Mouse (Mus musculus) layer of hippocampus, adult 8-10 months (tissue): Measurements from ENCODE around the gene Lmo1. TPM values are rescaled to one million over a fixed set of nuclear protein-coding genes. Genes with fewer than 3 reads are reported as not detected.

Experiments
- DNase-seq, 2 experiments: peaks; one replicate each; pipeline ENCODE4 v3.0.0; 2022; ENCODE audit warnings: low spot score in 2 of 2
- total RNA-seq, 4 experiments: library from RNA; stranded (reverse); gene quantifications; 2 replicates each; pipeline ENCODE4 v1.2.4; 2022

The Lmo1 gene
- total RNA-seq, result 10 to 100 TPM; 45.2 to 56.5 (median 52.2) TPM

DNA sequence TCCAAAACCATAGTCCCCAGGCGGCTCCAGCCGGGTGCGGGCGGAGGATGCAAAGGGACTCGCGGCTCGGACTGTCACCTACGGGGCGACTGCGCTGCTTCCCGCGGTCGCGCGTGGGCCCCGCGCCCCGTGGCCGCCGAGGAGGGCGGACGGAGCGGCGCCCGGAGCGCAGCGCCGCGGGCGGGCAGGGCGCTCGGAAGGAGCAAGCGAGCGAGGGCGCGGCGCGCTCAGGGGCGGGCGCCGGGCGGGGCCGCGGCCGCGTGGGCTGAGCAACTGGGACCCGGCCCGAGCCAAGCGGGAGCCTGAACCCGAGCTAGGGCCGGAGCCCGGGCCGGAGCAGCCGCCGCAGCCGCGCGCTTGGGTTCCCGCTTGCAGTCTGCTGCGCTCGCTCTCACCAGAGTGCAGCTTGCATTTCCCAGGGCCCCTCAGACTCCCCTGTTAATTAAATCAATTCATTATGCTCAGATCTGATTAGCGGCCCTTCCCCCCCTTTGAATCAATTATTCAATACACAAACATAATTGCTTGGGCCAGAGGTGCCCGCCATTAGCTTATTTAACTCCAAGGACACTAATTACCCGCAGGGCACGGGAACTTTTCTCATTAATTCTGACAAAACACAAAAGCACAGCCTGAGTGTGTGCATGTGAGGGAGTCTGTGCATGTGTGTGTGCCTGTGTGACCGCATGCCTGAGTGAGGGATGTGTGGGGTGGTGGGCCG lies at the start of gene Lmo1:
Gene Lmo1, minus strand, starts transcription at position 259 of the 721 bp plus-strand sequence.
- no peak for DNase-seq

GRCm38 (mm10) chr7:109221716-109222110 lies 46.7 kb upstream of the Lmo1 start:
- no peak for DNase-seq

DNA sequence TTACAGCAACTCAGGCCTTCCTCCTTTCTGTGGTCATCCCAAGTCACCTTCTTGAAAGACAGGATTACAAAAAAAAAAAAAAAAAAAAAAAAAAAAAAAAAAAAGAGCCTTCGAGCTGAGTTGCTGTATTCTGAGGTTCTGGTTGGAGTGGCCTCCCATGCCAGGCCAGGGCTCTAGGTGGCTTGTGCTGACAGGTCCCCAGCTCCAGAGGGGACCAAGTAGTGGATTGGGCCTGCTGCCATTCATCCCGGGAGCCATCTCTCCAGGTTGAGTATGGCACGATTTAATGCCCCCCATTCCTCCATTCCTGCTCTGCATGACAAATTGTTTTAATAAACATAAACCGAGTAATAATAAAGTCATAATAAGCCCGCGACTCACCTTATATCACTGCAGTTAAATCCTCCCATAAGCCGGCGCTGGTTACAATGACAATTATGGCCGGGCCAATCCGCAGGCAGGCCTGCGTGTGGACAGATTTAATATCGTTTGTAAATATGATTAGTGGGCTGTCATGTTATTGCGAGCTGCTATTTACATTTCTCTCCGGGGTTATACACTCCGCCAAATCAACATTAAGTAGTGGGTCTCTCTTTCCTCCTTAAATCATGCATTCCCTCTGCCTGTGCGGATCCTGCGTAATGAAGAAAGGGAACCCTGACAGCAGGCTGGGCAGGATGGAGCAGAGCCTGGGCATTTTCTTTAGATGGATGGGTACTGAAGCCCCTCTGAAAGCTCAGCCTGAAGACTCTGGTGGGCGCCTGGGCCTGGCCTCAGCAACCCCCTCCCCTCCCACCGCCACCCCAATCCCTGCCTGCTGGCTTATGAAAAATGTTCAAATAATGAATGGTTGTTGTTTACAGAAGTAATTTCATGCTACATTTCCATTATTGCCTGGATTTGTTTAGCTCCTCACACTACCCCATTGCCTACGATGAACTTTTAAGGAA lies 46.0 kb upstream of the Lmo1 start:
- no peak for DNase-seq

- DNase-seq, result no peak
Observed at GRCm38 (mm10) chr7:109220026-109220425, 45.0 kb upstream of the Lmo1 start.

DNA sequence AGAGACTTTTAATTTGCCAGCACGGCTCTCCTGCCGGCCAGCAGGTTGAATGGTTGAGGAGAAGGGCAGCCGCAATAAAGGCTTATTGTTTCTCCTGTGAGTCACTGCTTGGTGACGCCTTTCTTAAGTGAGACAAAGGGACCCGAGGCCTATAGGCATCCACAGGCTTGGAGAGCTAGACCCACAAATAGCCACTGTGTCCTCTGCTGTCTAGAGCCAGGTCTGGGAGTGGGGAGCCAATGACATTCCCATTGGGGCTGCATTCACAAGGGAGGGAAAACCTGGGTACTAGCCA lies 43.9 kb upstream of the Lmo1 start:
- no peak for DNase-seq

DNA sequence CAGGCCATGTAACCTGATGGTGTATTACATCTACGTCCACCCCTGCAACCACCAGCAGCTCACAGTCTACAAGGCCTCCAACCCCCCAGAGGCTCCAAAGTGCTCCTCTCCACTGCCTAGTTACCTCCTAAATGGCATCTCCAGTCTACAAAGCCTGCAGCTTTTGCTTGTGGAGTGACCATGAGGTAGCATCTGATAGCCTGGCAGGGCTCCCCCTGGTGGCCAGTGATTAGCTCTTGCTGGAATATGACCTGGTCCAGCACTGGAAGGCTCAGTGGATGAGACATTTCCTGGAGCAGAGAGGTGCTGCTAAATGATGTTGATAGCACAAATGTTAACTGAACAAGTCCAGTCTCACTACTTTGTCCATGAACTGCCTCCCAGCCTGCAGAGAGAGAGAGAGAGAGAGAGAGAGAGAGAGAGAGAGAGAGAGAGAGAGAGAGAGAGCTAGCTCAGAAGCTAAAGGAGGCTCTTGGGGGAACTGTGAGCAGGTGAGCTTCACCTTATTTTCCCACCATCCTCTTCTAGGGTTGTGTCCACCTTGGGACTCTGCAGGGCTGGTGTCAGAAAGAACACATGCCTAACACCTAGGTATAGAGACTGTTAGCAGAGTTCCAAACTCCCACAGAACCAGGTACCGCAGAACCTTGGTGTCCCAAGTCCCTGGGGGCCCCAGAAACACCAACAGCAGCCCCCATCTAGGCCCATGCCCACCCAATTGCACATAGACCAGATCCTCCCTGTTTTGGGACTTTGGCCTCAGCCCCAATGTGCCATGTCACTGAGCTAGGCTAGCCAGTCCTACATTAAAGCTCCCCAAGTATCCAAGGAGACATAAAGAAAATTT lies 43.3 kb upstream of the Lmo1 start:
- DNase-seq, result peak; percentile 54 to 81

GRCm38 (mm10) chr7:109209804-109210203 lies 34.8 kb upstream of the Lmo1 start:
- no peak for DNase-seq

GRCm38 (mm10) chr7:109207811-109208210 lies 32.8 kb upstream of the Lmo1 start:
- DNase-seq, result no peak

GRCm38 (mm10) chr7:109206358-109206757 lies 31.4 kb upstream of the Lmo1 start:
- DNase-seq, result no peak

GRCm38 (mm10) chr7:109203140-109203539 lies 28.1 kb upstream of the Lmo1 start:
- DNase-seq, result no peak

DNA sequence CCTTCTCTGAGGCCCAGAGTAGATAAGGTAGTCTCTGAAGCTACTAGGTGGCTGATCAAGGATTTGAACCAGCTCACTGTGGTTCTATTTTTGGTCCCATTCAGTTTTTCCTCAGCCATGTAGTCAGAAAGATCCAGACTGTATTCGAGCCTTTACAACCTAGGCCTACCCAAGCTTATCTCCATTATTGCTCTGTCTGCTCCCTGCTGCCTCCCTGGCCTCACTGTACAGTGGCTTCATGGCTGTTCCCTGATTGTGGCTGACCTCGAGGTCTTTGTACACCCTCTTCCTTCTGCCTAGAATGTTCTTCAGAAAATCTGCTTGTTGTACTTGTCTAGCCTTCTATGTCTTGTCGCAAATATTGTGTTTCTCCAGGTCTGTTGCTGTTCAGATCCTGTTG lies 25.6 kb upstream of the Lmo1 start:
- no peak for DNase-seq

GRCm38 (mm10) chr7:109197161-109197650 lies 22.2 kb upstream of the Lmo1 start:
- no peak for DNase-seq

- DNase-seq, result no peak
Observed at GRCm38 (mm10) chr7:109196399-109197082, 21.5 kb upstream of the Lmo1 start.

- no peak for DNase-seq
Observed at GRCm38 (mm10) chr7:109195982-109196381, 21.0 kb upstream of the Lmo1 start.

DNA sequence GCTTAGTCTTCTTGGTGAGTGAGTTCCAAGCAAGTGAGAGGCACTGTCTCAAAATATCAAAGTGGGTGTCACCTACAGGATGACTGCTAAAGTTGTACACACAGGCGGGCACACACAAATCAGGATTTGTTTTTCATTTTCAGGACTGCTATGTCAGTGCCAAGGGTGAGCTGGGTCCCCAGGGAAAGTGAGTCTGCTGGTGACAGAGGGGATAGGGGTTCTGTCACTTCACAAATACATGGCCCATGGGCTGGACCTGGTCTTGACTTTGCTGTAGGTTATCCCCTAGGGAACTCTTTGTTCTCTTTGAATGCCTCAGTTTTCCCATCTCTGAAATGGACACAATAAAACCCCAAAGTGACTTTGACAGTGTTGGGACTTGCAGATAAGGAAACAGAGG lies 19.8 kb upstream of the Lmo1 start:
- no peak for DNase-seq

- peak; percentile 57 to 60 for DNase-seq
Observed at GRCm38 (mm10) chr7:109187244-109188035, 12.4 kb upstream of the Lmo1 start.

DNA sequence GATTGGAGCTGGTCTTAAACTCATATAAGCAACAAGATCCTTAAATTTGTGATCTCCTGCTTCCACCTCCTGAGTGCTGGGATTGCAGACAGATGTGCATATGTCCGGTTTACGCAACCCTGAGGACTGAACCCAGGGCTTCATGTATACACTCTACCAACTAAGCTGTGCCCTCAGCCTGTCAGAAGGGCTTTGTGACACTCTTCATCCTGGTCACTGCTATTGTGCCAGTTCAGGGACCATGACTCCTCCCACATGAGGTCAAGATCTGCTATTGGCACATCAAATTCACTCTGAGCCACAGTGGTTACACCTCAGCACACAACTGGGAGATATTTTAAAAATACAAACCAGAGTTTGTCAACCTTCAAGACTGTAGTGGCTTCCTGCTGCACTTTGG lies 11.0 kb upstream of the Lmo1 start:
- DNase-seq, result no peak

- DNase-seq, result no peak
Observed at GRCm38 (mm10) chr7:109185564-109185963, 10.6 kb upstream of the Lmo1 start.

- DNase-seq, result no peak
Observed at GRCm38 (mm10) chr7:109176688-109177087, 1.7 kb upstream of the Lmo1 start.
